Mouse (Mus musculus) E14TG2a.4 (cell line): ENCODE measurements around the gene Hdhd3.
"Not testable (repeated sequence)": the region's sequence is repeated elsewhere in the genome, so short reads cannot be mapped to it uniquely, and the experiment has no call there.

Experiments
- H3K27me3 ChIP-seq: 2 replicates; pipeline ENCODE4 v1.6.1; 2014; ENCODE audit warnings: low read length, control low read depth; ENCODE audit not compliant: insufficient read depth
- H3K36me3 ChIP-seq: 2 replicates; pipeline ENCODE4 v1.6.1; 2014; ENCODE audit warnings: low read length, control low read depth; ENCODE audit not compliant: insufficient read depth
- H3K4me1 ChIP-seq: replicated peaks from 2 replicates; pipeline ENCODE4 v1.6.1; 2014; ENCODE audit warnings: low read depth, low read length, control low read depth
- H3K4me3 ChIP-seq: replicated peaks from 2 replicates; pipeline ENCODE4 v1.5.1; 2014; ENCODE audit warnings: mild to moderate bottlenecking, low read length
- H3K9me3 ChIP-seq: 2 replicates; pipeline ENCODE4 v1.6.1; 2014; ENCODE audit warnings: low read length, control low read depth
- CTCF ChIP-seq: conservative IDR thresholded peaks from 2 replicates; pipeline ENCODE4 v1.5.1; 2014; ENCODE audit warnings: low read length
- NANOG ChIP-seq: IDR thresholded peaks from 2 replicates; pipeline ENCODE4 v1.6.1; 2014; ENCODE audit warnings: borderline replicate concordance, low read length, mixed read lengths
- POU5F1 ChIP-seq: IDR thresholded peaks from 2 replicates; pipeline ENCODE4 v1.6.1; 2014; ENCODE audit warnings: low read length, borderline replicate concordance

The Hdhd3 gene

DNA sequence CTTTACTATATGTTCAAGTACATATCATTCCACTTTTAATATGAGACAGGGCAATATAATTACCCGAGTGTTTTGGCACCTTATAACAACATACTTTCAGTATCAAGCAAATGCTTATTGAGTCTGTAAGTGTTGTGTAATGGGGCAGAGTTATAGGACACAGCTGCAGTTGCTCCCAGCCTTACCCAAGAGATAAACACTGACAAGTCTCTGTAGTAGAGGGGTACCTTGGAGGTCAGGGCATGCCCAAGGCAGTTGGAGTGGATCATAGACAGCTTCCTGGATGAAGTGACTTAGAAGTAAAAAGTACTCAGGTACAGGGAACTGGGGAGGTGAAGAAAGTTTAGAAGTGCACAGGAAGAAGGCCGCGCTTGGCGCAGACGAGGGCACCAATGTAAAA is 16.1 kb downstream of the Hdhd3 start:
- Histone ChIP-seq H3K4me1 (peaks cover 15% of the 10 kb centered on the region), H3K4me3 (no peak overlapping the region), H3K36me3 (peaks cover 11% of the 10 kb centered on the region), H3K27me3 (peaks cover 5% of the 10 kb centered on the region), H3K9me3 (no peaks in the 10 kb centered on the region)
- TF ChIP-seq CTCF = no peak
- TF ChIP-seq NANOG = no peak
- no peak for TF ChIP-seq POU5F1

DNA sequence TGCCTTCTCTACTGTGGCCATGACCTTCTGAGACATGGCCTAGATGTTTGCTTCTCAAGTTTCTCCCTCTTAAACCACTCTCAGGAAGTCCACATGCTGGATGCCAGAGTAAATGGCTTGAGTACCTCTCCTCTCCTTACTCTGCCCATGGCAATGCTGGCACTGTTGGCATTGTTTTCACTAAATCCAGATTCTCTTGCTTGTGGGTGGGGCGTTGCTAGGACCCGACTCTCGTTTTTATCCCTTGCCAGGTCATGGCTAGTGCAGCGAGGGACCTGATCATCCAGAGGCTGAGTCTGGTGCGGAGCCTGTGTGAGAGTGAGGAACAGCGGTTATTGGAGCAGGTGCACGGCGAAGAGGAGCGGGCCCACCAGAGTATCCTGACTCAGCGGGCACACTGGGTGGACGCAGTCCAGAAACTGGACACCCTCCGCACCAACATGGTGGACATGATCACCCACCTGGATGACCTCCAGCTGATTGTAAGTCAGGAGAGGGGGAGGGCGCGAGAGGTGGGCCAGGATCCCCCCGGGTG is 17.0 kb downstream of the Hdhd3 start:
- Histone ChIP-seq H3K36me3 (peaks cover 11% of the 10 kb centered on the region), H3K4me3 (no peak overlapping the region), H3K9me3 (no peaks in the 10 kb centered on the region), H3K4me1 (peaks cover 15% of the 10 kb centered on the region), H3K27me3 (peaks cover 14% of the 10 kb centered on the region)
- TF ChIP-seq NANOG (no peak), CTCF (no peak)

- peaks cover 20% of the 10 kb centered on the region for H3K27me3 ChIP-seq
- H3K4me3 ChIP-seq = no peak overlapping the region
- peaks cover 19% of the 10 kb centered on the region for H3K4me1 ChIP-seq
- H3K9me3 ChIP-seq = no peaks in the 10 kb centered on the region
- H3K36me3 ChIP-seq = peaks cover 11% of the 10 kb centered on the region
- TF ChIP-seq CTCF (no peak), NANOG (no peak), POU5F1 (no peak)
Observed at GRCm38 (mm10) chr4:62485450-62486161, 17.7 kb downstream of the Hdhd3 start.

GRCm38 (mm10) chr4:62484928-62485327 is 18.3 kb downstream of the Hdhd3 start:
- Histone ChIP-seq H3K27me3 (peaks cover 27% of the 10 kb centered on the region), H3K36me3 (peaks cover 11% of the 10 kb centered on the region), H3K9me3 (no peaks in the 10 kb centered on the region), H3K4me1 (peaks cover 20% of the 10 kb centered on the region), H3K4me3 (no peak overlapping the region)
- TF ChIP-seq CTCF (no peak), POU5F1 (no peak), NANOG (no peak)

DNA sequence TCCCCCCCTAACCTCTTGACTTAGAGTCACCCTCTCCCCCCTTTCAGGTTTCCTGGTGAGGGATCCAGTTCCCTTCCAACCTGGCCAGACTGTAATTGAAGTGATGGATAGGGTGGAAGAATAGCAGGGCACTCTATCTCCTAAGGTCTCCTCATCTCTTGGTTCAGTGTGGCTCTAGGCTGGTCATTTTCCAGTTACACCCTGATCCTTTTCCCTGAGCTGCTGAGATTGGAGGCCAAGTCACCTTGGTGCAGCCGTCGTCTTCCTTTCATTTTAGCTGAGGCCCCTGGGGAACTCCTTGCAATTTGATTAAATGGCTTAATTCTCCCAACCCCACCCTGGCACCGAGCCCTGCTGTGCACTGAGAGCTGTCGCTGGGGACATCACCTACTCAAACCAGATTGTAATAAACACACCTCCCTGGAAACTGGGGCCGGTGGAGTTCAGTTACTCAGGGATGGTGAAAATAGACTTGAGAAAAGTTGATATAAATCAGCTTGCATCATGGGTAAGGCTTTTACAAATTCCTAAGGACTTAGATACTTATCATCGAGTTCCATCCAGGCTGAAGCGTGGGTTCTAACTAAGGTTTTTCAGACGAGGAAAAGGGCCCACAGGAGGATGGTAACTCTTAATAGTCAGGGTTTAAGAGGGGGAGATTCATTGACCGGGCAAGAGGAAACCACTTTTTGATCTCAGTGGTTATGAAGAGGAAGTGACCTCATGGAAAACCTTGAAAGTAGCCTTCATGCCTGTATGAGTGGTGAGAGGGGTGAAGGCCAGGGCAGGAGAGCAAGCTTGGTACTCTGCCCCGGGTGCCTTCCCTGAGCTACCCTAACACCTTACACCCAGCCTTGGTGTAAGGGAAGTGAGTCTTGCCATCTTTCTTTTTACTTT is 22.3 kb downstream of the Hdhd3 start:
- Histone ChIP-seq H3K4me1 (peaks cover 15% of the 10 kb centered on the region), H3K27me3 (peaks cover 40% of the 10 kb centered on the region), H3K36me3 (no peaks in the 10 kb centered on the region; the same call in 1 of the 2 replicates), H3K4me3 (0 out of 2 replicates have a peak overlapping the region, but pooled peaks have one; percentile 35), H3K9me3 (no peaks in the 10 kb centered on the region)
- TF ChIP-seq POU5F1 (no peak), NANOG (no peak), CTCF (no peak)

DNA sequence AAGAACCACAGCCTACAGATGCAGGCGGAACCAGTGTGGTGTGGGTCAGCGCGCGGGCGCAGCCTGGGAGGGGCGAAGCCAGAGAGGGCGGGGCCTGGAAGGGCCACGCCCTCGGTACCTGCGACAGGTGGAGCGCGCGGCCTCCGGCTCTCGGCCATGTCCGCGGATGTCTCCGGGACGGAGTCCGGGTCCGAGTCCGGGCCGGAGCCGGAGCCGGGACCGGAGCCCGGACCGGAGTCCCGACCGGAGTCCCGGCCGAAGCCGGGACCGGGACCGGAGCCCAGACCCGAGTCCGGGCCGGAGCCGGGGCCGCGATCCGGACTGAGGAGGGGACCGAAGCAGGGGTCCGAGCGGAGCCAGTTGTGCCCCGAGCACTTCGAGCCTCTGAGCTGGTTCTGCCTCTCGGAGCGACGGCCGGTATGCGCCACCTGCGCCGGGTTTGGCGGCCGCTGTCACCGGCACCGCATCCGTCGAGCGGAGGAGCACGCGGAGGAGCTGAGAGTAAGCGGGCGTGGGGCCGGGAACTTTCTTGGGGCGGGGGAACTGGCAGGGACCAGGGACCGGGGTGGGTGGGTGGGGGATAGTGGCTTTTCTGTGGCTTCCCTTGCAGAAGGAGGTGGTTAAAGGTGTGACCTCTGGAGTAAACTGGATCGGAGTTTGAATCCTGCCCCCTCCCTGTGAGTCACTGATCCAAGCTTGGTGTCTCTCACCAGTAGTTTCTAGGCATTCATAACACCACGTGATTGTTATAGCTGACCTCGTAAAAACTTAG is 23.1 kb downstream of the Hdhd3 start, which contains the start of gene Bspry:
Gene Bspry (plus strand): TSS at position 117 of the 772 bp plus-strand sequence.
- H3K4me1 ChIP-seq = peaks cover 15% of the 10 kb centered on the region
- peaks cover 40% of the 10 kb centered on the region for H3K27me3 ChIP-seq

DNA sequence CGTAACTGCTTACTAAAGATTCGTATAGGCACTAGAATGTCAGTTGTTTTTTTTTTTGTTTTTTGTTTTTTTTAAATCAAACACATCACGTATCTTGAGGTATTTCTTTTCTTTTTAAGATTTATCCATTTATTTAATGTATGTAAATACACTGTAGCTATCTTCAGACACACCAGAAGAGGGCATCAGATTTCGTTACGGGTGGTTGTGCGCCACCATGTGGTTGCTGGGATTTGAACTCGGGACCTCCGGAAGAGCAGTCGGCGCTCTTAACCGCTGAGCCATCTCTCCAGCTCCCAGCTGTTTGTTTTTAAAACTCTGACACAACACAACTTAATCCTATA is 23.7 kb downstream of the Hdhd3 start:
- H3K36me3 ChIP-seq, H3K4me1 ChIP-seq: not testable (repeated sequence)
- H3K27me3 ChIP-seq = peaks cover 40% of the 10 kb centered on the region
- peak; percentile 20 for TF ChIP-seq CTCF
- peaks cover 12% of the 10 kb centered on the region for H3K9me3 ChIP-seq
- peak overlapping the region; percentile 88 for H3K4me3 ChIP-seq

More for the DNA sequence above, 23.1 kb downstream of the Hdhd3 start, which contains the start of gene Bspry:
- TF ChIP-seq CTCF (no peak), POU5F1 (no peak), NANOG (no peak)
- Histone ChIP-seq H3K36me3 (no peaks in the 10 kb centered on the region; the same call in 1 of the 2 replicates), H3K9me3 (peaks cover 6% of the 10 kb centered on the region), H3K4me3 (peak within 1 kb of the TSS; percentile 88)

DNA sequence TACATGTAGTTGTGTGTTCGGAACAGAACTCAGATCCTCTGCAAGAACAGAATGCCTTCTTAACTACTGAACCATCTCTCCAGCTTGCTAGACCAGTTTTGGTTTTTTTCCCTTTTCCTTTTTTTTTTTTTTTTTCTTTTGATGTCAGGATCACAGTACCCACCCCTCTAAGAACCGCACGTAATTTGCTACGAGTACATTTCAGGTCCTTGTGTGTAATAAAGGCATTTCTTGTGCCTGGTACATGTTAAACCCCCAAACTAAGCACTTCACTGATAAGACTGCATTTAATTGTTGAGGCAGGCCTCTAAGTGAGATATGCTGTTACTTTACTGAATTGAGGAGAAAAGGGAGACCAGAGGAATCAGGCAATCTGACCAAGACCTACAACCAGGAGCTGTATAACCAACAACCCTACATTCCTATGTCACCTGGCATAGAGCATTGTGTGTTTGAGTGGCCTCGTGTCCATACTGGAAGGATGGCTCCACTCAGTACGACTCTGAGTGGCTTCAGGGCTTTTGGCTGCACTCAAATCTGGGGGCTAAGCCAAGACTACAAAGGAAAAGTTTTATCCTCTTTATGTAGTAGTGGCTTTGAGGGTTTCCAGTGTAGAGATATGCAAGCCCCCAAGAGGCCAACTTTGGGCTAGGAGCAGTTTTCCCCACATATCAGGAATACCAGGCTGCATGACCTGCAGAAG is 25.6 kb downstream of the Hdhd3 start:
- Histone ChIP-seq H3K4me1 (peaks cover 8% of the 10 kb centered on the region), H3K36me3 (no peaks in the 10 kb centered on the region; the same call in 1 of the 2 replicates), H3K9me3 (peaks cover 15% of the 10 kb centered on the region), H3K4me3 (no peak overlapping the region), H3K27me3 (peaks cover 40% of the 10 kb centered on the region)
- TF ChIP-seq POU5F1 = no peak
- no peak for TF ChIP-seq NANOG
- TF ChIP-seq CTCF = no peak
